In the genomic region with DNA sequence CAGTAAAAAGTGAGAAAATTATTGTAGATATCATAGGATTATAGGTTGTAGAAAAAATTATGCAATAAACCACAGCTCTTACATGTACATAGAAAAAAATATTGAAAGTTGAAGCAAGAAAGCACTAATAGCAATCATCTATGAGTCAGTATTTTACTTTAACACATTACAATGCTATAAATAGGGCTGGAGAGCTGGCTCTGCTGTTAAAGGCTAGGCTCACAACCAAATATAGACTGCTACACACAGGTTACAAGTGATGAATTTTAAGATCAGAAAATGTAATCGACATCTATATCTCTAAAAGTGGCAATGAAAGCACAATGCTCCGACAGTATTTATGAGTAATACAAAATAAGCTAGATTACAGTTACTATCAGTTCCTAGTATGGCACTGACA, we compare ENCODE assay signal across 11 mouse cellular contexts.
"Had no signal": no experiment of that assay in that cellular context is flagged by ENCODE, and none has a peak within 500 bp of the region (broad histone marks: within the 10 kb centered on the region; RNA-seq: fewer than 3 reads in every experiment).

No protein-coding gene starts in this region.

- H3K27ac ChIP-seq: limb, embryonic 15.5 days; liver, embryonic 12.5 days; midbrain, embryonic 10.5 days; neural tube, embryonic 12.5 days; stomach, postnatal 0 days had no signal

- H3K4me1 ChIP-seq: neural tube, embryonic 12.5 days had no signal

- ATAC-seq: liver, embryonic 12.5 days had no signal

- H3K27me3 ChIP-seq: limb, embryonic 15.5 days; liver, embryonic 12.5 days; neural tube, embryonic 12.5 days had no signal

- H3K36me3 ChIP-seq: limb, embryonic 15.5 days; liver, embryonic 12.5 days; neural tube, embryonic 12.5 days had no signal

- H3K4me3 ChIP-seq: limb, embryonic 15.5 days; liver, embryonic 12.5 days; midbrain, embryonic 10.5 days; neural tube, embryonic 12.5 days had no signal

- H3K9me3 ChIP-seq: limb, embryonic 15.5 days; liver, embryonic 12.5 days; midbrain, embryonic 10.5 days; neural tube, embryonic 12.5 days had no signal

- H3K4me2 ChIP-seq: limb, embryonic 15.5 days; liver, embryonic 12.5 days; lung, embryonic 14.5 days; neural tube, embryonic 12.5 days had no signal

- H3K9ac ChIP-seq: limb, embryonic 15.5 days; liver, embryonic 12.5 days; lung, embryonic 14.5 days; neural tube, embryonic 12.5 days had no signal

- DNase-seq: kidney, postnatal 14 days; lung, embryonic 14.5 days; lung, postnatal 10 days; lung, postnatal 4 days; midbrain, embryonic 14.5 days; thymus, postnatal 4 days had no signal
